8 mouse cellular contexts compared by ENCODE assay signal in genomic region chr7:119010854-119011529, GRCm38 (mm10). TPM values are rescaled to one million over a fixed set of nuclear protein-coding genes. Genes with fewer than 3 reads are reported as not detected.
DNase-seq lines count a peak whose midpoint lies in the region; ATAC-seq and TF ChIP-seq lines count a peak whose summit lies in the region.

No protein-coding gene starts in this region.

- peak; percentile 64 for DNase-seq in forebrain, embryonic 10.5 days (ENCODE audit: extremely low spot score, low spot score)
- peak; percentile 83 for DNase-seq in ZHBTc4 (ENCODE audit: low read depth, low spot score)
- peak; percentile 84 for DNase-seq in embryo, embryonic 10.5 days (ENCODE audit: low spot score)
- peak; percentile 61 to 76 for DNase-seq in heart, postnatal 14 days
- peak; percentile 77 to 93 for DNase-seq in layer of hippocampus, adult 2 months (ENCODE audit: low spot score in 2 of 2)
- peak in 1 of 2 experiments; percentile 27 for DNase-seq in spleen, adult 2 months (ENCODE audit: low read depth in 1 of 2, low spot score in 2 of 2)

- no peaks in the 10 kb centered on the region for H3K9me3 ChIP-seq in forebrain, embryonic 10.5 days
- H3K9me3 ChIP-seq in forebrain, embryonic 12.5 days = no peaks in the 10 kb centered on the region

- TF ChIP-seq CTCF in layer of hippocampus, adult 2 months (conservative IDR thresholded peaks at IDR 0.05) = peak; percentile 98
- peak; percentile 41; the same call in 1 of the 2 replicates for TF ChIP-seq CTCF in spleen, adult 2 months (IDR thresholded peaks at IDR 0.05; ENCODE audit: extremely low read depth, insufficient read depth, insufficient read length, insufficient replicate concordance)

- ATAC-seq in forebrain, embryonic 12.5 days (ENCODE audit: low FRiP score) = no peak
- ATAC-seq in megakaryocyte progenitor cell, adult 5-6 weeks (replicated peaks; ENCODE audit: poor library complexity) = peak; percentile 78

- H3K4me3 ChIP-seq in forebrain, embryonic 10.5 days = no peak overlapping the region
- no peak overlapping the region for H3K4me3 ChIP-seq in forebrain, embryonic 12.5 days (replicated peaks)
- no peak overlapping the region for H3K4me3 ChIP-seq in layer of hippocampus, adult 2 months
- no peak overlapping the region for H3K4me3 ChIP-seq in spleen, adult 2 months (ENCODE audit: extremely low read depth, insufficient read depth, insufficient read length)

- WGBS in forebrain, embryonic 10.5 days = 14% methylated on average over 5 of the region's 5 CpGs
- WGBS in forebrain, embryonic 12.5 days = 16% methylated on average over 5 of the region's 5 CpGs
- WGBS in spleen, adult 2 months = 18% methylated on average over 5 of the region's 5 CpGs

- no peak overlapping the region for H3K4me2 ChIP-seq in forebrain, embryonic 12.5 days

- TF ChIP-seq POLR2A in spleen, adult 2 months (IDR thresholded peaks at IDR 0.05; ENCODE audit: low read depth, low read length) = no peak

- no peak overlapping the region for H3K27ac ChIP-seq in forebrain, embryonic 10.5 days
- no peak overlapping the region for H3K27ac ChIP-seq in forebrain, embryonic 12.5 days
- no peak overlapping the region for H3K27ac ChIP-seq in layer of hippocampus, adult 2 months
- no peak overlapping the region for H3K27ac ChIP-seq in spleen, adult 2 months (ENCODE audit: insufficient read depth, low read length)

- no peaks in the 10 kb centered on the region for H3K36me3 ChIP-seq in forebrain, embryonic 10.5 days (replicated peaks)
- no peaks in the 10 kb centered on the region for H3K36me3 ChIP-seq in forebrain, embryonic 12.5 days (replicated peaks)
- no peaks in the 10 kb centered on the region for H3K36me3 ChIP-seq in spleen, adult 2 months (ENCODE audit: control insufficient read depth, insufficient read depth, low read length)

- H3K9ac ChIP-seq in forebrain, embryonic 12.5 days = no peak overlapping the region

- intact Hi-C loops in heart, postnatal 14 days (cut with DNase I) = loop anchor here (5.0 to 10.0 kb wide), 2 partner anchors 416 to 504 kb away; partner anchors contain the start of gene Acsm5

- no peaks in the 10 kb centered on the region for H3K27me3 ChIP-seq in forebrain, embryonic 10.5 days (ENCODE audit: poor library complexity, severe bottlenecking)
- H3K27me3 ChIP-seq in forebrain, embryonic 12.5 days = peaks cover 4% of the 10 kb centered on the region; the same call in 1 of the 2 replicates
- H3K27me3 ChIP-seq in spleen, adult 2 months (ENCODE audit: control insufficient read depth, insufficient read depth, low read length) = no peaks in the 10 kb centered on the region

- 0 out of 2 replicates have a peak, but pooled peaks cover 5% of the 10 kb centered on the region for H3K4me1 ChIP-seq in forebrain, embryonic 10.5 days
- H3K4me1 ChIP-seq in forebrain, embryonic 12.5 days = no peaks in the 10 kb centered on the region
- no peaks in the 10 kb centered on the region for H3K4me1 ChIP-seq in spleen, adult 2 months (ENCODE audit: control insufficient read depth, insufficient read depth, insufficient read length)

RNA-seq across cellular contexts. Expression of gene Gprc5b, which starts 16.0 kb away (rescaled TPM):
- 9.0 and 12.2 TPM in 2 replicates for polyA plus RNA-seq in forebrain, embryonic 10.5 days (2016; fragmentation: Nextera tagmentation; extraction: Ambion mirVana)
- polyA plus RNA-seq in forebrain, embryonic 12.5 days (2016; fragmentation: Nextera tagmentation; extraction: Ambion mirVana) = 11.8 and 15.1 TPM in 2 replicates
- 10 to 100 TPM; 17.8 to 20.4 TPM for total RNA-seq in heart, postnatal 14 days (2021)
- 100 to 1,000 TPM; 124 to 134 TPM for total RNA-seq in layer of hippocampus, adult 2 months (2021)
- 0.71 and 3.3 TPM in 2 replicates for total RNA-seq in megakaryocyte progenitor cell, adult 5-6 weeks (2015)
- total RNA-seq in megakaryocyte progenitor cell, adult 5-6 weeks (2017) = 0.47 and 1.2 TPM in 2 replicates
- 8.1 and 8.5 TPM in 2 replicates for polyA plus RNA-seq in spleen, adult 2 months (2012; rRNA removed)

Comparison
In these comparisons a context has a peak if more than half of its experiments do, and no peak if none do; other contexts are left out.
1. RNA of gene Gprc5b, which starts 16.0 kb away (total RNA-seq): 124 to 134 TPM in layer of hippocampus, adult 2 months; 17.8 to 20.4 TPM in heart, postnatal 14 days and 0.47 to 3.3 TPM in megakaryocyte progenitor cell, adult 5-6 weeks; every median in the first group is over 4 times any median in the second.